Mouse (Mus musculus) hindlimb bud, embryonic 11.5 days (tissue): ENCODE measurements around the gene Knstrn.

Experiments
- DNase-seq: peaks from one replicate; pipeline ENCODE4 v3.0.0-alpha.2; 2012; ENCODE audit warnings: low read depth, low spot score; ENCODE audit errors: extremely low spot score

Gene Knstrn

GRCm38 (mm10) chr2:118861454-118862339, 47.9 kb downstream of the Knstrn start, which contains the start of gene Ivd:
Ivd (plus strand) TSS chr2:118861954.
- peak; percentile 85 for DNase-seq

- no peak for DNase-seq
These were observed 48.5 kb downstream of the Knstrn start for GRCm38 (mm10) chr2:118862340-118862675.

- DNase-seq: no peak
These were observed 56.8 kb downstream of the Knstrn start for GRCm38 (mm10) chr2:118870601-118871000.

- DNase-seq: no peak
These were observed 57.2 kb downstream of the Knstrn start for GRCm38 (mm10) chr2:118871032-118871431.

- no peak for DNase-seq
These were observed 59.2 kb downstream of the Knstrn start for GRCm38 (mm10) chr2:118873018-118873417.

GRCm38 (mm10) chr2:118873890-118874430, 60.2 kb downstream of the Knstrn start:
- no peak for DNase-seq

GRCm38 (mm10) chr2:118875316-118875715, 61.5 kb downstream of the Knstrn start:
- no peak for DNase-seq

- DNase-seq: no peak
These were observed 62.6 kb downstream of the Knstrn start for GRCm38 (mm10) chr2:118876453-118876852.

GRCm38 (mm10) chr2:118881019-118881418, 67.2 kb downstream of the Knstrn start:
- DNase-seq: no peak

GRCm38 (mm10) chr2:118881956-118882355, 68.2 kb downstream of the Knstrn start:
- no peak for DNase-seq

GRCm38 (mm10) chr2:118882840-118883679, 69.3 kb downstream of the Knstrn start:
- no peak for DNase-seq

GRCm38 (mm10) chr2:118887440-118887839, 73.6 kb downstream of the Knstrn start:
- DNase-seq: no peak

GRCm38 (mm10) chr2:118887845-118888548, 74.2 kb downstream of the Knstrn start:
- no peak for DNase-seq

GRCm38 (mm10) chr2:118891173-118891572, 77.4 kb downstream of the Knstrn start:
- DNase-seq: no peak

- DNase-seq: no peak
These were observed 82.4 kb downstream of the Knstrn start for GRCm38 (mm10) chr2:118895990-118896913.

GRCm38 (mm10) chr2:118896914-118897291, 83.1 kb downstream of the Knstrn start:
- no peak for DNase-seq

GRCm38 (mm10) chr2:118897392-118897791, 83.6 kb downstream of the Knstrn start:
- DNase-seq: no peak

GRCm38 (mm10) chr2:118897808-118898207, 84.0 kb downstream of the Knstrn start:
- no peak for DNase-seq

GRCm38 (mm10) chr2:118898771-118899170, 85.0 kb downstream of the Knstrn start:
- no peak for DNase-seq

GRCm38 (mm10) chr2:118899306-118899705, 85.5 kb downstream of the Knstrn start:
- DNase-seq: no peak
